Mouse (Mus musculus) lung, postnatal 0 days (tissue): ENCODE measurements around the gene Krtap4-1. TPM values are rescaled to one million over a fixed set of nuclear protein-coding genes. Genes with fewer than 3 reads are reported as not detected.
"Not testable (repeated sequence)": the region's sequence is repeated elsewhere in the genome, so short reads cannot be mapped to it uniquely, and the experiment has no call there.

Experiments used
- ATAC-seq: fragments of 200-750 bp; cut with Nextera tagmentation; 2 replicates; pipeline ENCODE4 v1.8.0; 2017; ENCODE audit warnings: moderate library complexity
- DNase-seq: peaks from one replicate; pipeline ENCODE4 v3.0.0-alpha.2; 2016; ENCODE audit warnings: low spot score
- H3K27ac ChIP-seq: fragments of 300-500 bp; sonication (generic); 2 replicates; pipeline ENCODE4 v1.5.1; 2014; ENCODE audit warnings: antibody characterized with exemption, mild to moderate bottlenecking, low read length, mixed read lengths
- H3K27me3 ChIP-seq: fragments of 300-500 bp; sonication (generic); replicated peaks from 2 replicates; pipeline ENCODE4 v1.6.1; 2014; ENCODE audit warnings: low read length, mixed read lengths; ENCODE audit not compliant: insufficient read depth
- H3K36me3 ChIP-seq: fragments of 300-500 bp; sonication (generic); 2 replicates; pipeline ENCODE4 v1.6.1; 2014; ENCODE audit warnings: low read length, mixed read lengths; ENCODE audit not compliant: insufficient read depth
- H3K4me1 ChIP-seq: fragments of 300-500 bp; sonication (generic); 2 replicates; pipeline ENCODE4 v1.6.1; 2014; ENCODE audit warnings: antibody characterized with exemption, low read depth, low read length, mixed read lengths; ENCODE audit not compliant: insufficient read depth
- H3K4me2 ChIP-seq: fragments of 300-500 bp; sonication (generic); replicated peaks from 2 replicates; pipeline ENCODE4 v1.6.1; 2014; ENCODE audit warnings: low read depth, mild to moderate bottlenecking, low read length, moderate library complexity, mixed read lengths
- H3K4me3 ChIP-seq: fragments of 300-500 bp; sonication (generic); 2 replicates; pipeline ENCODE4 v1.5.1; 2014; ENCODE audit warnings: low read depth, low read length
- H3K9ac ChIP-seq: fragments of 300-500 bp; sonication (generic); replicated peaks from 2 replicates; pipeline ENCODE4 v1.6.1; 2014; ENCODE audit warnings: low read depth, mild to moderate bottlenecking
- H3K9me3 ChIP-seq: fragments of 300-500 bp; sonication (generic); 2 replicates; pipeline ENCODE4 v1.6.1; 2016; ENCODE audit warnings: low read length, mixed read lengths
- CTCF ChIP-seq: IDR thresholded peaks from 2 replicates; pipeline ENCODE4 v1.5.1; 2016; ENCODE audit warnings: antibody characterized with exemption, mild to moderate bottlenecking
- EP300 ChIP-seq: IDR thresholded peaks from 2 replicates; pipeline ENCODE4 v1.6.1; 2016; ENCODE audit warnings: antibody characterized with exemption, mild to moderate bottlenecking, control low read depth
- WGBS: fragments of 180-500 bp; shearing (Covaris S2); extraction: QIAGEN DNeasy Blood & Tissue Kit; methylation state at CpG from one replicate; pipeline ENCODE4 v1.1.7; 2014; 5-methylcytosine and 5-hydroxymethylcytosine counted together
- polyA plus RNA-seq: library from polyadenylated mRNA; unstranded; fragments of >200 nt; fragmentation: Nextera tagmentation; extraction: Ambion mirVana; gene quantifications from 2 replicates; pipeline ENCODE4 v1.2.1, GENCODE M21; 2015

Gene Krtap4-1
- not detected in 2 replicates for polyA plus RNA-seq

DNA sequence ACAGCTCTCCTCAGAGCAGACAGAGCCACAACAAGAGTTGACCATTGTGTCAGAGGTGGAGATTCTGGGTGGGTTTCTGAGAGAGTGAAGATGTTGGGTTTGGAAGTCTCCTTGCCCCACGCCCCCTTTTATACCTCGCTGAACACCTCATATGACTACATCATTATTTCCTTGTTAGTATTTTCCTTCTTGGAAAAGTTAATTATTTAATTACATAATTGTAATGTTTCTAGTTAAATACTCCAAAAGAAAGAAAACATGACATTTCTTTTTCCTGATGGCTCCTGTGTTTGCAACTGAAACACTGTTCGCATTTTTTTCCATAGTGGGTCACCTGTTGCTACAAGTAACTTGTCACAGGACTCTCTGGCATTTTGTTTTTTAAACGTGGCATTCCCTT lies at the start of gene Krtap4-1:
Gene Krtap4-1 (minus strand): TSS at position 101 of the 400 bp plus-strand sequence.
- no peak within 1 kb of the TSS for H3K4me3 ChIP-seq
- WGBS = 76% methylated on average over 4 of the region's 4 CpGs
- H3K36me3 ChIP-seq = no peaks in the 10 kb centered on the region
- no peak for ATAC-seq
- no peaks in the 10 kb centered on the region for H3K27me3 ChIP-seq
- no peak within 1 kb of the TSS for H3K4me2 ChIP-seq
- no peak within 1 kb of the TSS for H3K27ac ChIP-seq
- TF ChIP-seq CTCF (no peak), EP300 (no peak)
- no peaks in the 10 kb centered on the region for H3K9me3 ChIP-seq
- H3K9ac ChIP-seq = no peak within 1 kb of the TSS
- H3K4me1 ChIP-seq = no peaks in the 10 kb centered on the region
- no peak for DNase-seq

DNA sequence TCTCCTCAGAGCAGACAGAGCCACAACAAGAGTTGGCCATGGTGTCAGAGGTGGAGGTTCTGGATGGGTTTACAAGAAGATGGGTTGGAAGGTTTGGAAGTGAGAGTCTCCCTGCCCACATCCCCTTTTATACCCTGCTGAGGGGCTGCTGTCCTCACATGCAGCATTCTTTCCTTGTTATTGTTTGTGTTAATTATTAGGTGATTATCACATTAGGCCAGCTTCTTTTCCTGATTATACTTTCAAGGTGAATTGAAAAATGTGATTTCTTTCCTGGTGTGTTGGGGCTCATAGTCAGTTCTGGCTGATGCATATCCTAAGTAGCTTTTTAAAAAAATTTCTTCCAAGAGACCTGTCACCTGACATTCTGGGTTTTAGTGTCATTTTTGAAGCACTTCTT lies 37.8 kb upstream of the Krtap4-1 start, which contains the start of gene Krtap4-6:
Gene Krtap4-6 (minus strand): TSS at position 101 of the 400 bp plus-strand sequence.
- TF ChIP-seq EP300 (no peak), CTCF (no peak)
- Histone ChIP-seq H3K4me2 (no peak within 1 kb of the TSS), H3K4me1 (no peaks in the 10 kb centered on the region), H3K27ac (no peak within 1 kb of the TSS), H3K27me3 (no peaks in the 10 kb centered on the region), H3K36me3 (no peaks in the 10 kb centered on the region), H3K9ac (no peak within 1 kb of the TSS), H3K9me3 (no peaks in the 10 kb centered on the region), H3K4me3 (no peak within 1 kb of the TSS)
- ATAC-seq = no peak
- DNase-seq = no peak

DNA sequence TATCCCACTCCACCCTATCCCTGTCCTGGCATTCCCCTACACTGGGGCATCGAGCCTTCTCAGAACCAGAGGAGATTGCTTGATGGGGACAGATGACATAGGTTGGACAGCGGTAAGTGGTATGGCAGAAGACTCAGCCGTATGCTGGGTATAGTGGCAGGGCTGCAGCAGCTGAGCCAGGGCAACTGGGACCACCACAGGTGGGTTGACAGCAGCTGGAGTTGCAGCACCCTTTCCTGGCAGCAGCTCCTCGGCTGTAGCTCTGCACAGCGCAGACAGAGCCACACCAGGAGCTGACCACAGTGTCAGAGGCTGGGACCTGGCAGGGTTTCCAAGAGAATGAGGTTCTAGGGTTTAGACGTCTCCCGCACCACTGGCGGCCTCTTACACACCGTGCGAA lies 34.8 kb upstream of the Krtap4-1 start:
- DNase-seq (no peak), ATAC-seq (no peak)
- H3K4me3 ChIP-seq = no peak overlapping the region
- 80% methylated on average over 10 of the region's 10 CpGs for WGBS
- no peak overlapping the region for H3K4me2 ChIP-seq
- no peaks in the 10 kb centered on the region for H3K36me3 ChIP-seq
- H3K9ac ChIP-seq = no peak overlapping the region
- no peak overlapping the region for H3K27ac ChIP-seq
- no peaks in the 10 kb centered on the region for H3K4me1 ChIP-seq
- H3K27me3 ChIP-seq = no peaks in the 10 kb centered on the region
- no peaks in the 10 kb centered on the region for H3K9me3 ChIP-seq
- TF ChIP-seq CTCF (no peak), EP300 (no peak)

DNA sequence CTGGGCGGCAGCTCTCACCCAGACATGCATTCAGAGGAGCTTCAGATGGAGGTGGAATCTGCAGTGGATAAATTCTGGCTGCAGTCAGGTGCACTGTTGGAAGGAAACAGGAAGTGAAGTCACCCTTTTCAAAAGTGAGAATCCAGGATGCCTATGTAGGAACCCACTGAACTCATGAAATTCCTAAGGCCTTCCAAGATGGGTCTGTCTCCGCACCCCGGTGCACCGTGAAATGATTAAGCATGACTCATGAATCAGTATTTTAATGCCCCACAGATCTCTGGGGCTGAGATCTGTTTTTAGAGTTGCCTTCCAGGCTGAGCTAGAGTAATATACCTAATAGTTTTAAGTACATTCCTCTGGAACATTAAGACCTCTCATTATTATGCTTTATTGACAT lies 31.2 kb upstream of the Krtap4-1 start:
- TF ChIP-seq CTCF (no peak), EP300 (no peak)
- H3K36me3 ChIP-seq = no peaks in the 10 kb centered on the region
- H3K27me3 ChIP-seq = no peaks in the 10 kb centered on the region
- no peak overlapping the region for H3K27ac ChIP-seq
- no peak for ATAC-seq
- H3K4me2 ChIP-seq = no peak overlapping the region
- 78% methylated on average over 4 of the region's 4 CpGs for WGBS
- no peaks in the 10 kb centered on the region for H3K4me1 ChIP-seq
- no peak overlapping the region for H3K9ac ChIP-seq
- H3K9me3 ChIP-seq = no peaks in the 10 kb centered on the region
- DNase-seq = no peak
- H3K4me3 ChIP-seq = no peak overlapping the region

DNA sequence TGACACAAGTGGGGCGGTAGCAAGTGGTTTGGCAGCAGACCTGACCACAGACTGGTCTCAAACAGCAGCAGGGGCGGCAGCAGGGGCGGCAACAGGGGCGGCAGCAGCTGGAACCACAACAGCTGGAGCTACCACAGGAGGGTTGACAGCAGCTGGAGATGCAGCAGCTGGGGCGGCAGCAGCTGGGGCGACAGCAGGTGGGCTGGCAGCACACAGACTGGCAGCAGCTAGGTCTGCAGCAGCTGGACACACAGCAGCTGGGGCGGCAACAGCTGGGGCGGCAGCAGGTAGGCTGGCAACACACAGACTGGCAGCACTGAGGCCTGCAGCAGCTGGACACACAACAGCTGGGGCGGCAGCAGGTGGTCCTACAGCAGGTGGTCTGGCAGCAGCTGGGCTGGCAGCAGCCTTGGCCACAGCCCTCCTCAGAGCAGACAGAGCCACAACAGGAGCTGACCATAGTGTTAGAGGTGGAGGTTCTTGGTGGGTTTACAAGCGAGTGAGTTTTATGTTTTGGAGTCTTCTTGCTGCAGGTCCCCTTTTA lies 30.5 kb upstream of the Krtap4-1 start, which contains the start of gene Gm11563:
Gene Gm11563 (minus strand): TSS at position 494 of the 544 bp plus-strand sequence.
- H3K36me3 ChIP-seq, H3K9ac ChIP-seq, H3K9me3 ChIP-seq, H3K27me3 ChIP-seq, ATAC-seq, H3K4me3 ChIP-seq, H3K27ac ChIP-seq, H3K4me1 ChIP-seq, H3K4me2 ChIP-seq, DNase-seq: not testable (repeated sequence)
- 73% methylated on average over 9 of the region's 10 CpGs for WGBS

DNA sequence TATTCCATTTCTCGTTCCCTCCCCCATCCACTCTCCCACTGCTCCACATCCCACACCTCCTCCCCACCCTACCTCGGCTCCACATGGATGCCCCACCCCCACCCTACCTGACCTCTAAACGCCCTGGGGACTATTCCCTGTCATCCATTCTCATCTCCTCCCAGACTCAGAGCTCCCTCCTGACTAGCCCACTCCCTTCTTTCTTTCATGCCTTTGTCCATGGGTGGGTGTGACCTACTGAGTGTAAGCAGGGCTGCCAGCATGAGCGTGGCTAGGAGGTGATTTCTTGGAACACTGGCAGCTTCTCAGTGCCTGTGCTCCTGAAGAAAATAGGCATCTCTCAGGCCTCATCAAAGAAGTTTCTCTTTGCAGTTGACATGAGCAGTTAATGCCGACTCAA lies 29.0 kb upstream of the Krtap4-1 start:
- Histone ChIP-seq H3K4me1 (no peaks in the 10 kb centered on the region), H3K9ac (no peak overlapping the region), H3K9me3 (no peaks in the 10 kb centered on the region), H3K4me3 (no peak overlapping the region), H3K36me3 (no peaks in the 10 kb centered on the region), H3K4me2 (no peak overlapping the region), H3K27ac (no peak overlapping the region), H3K27me3 (no peaks in the 10 kb centered on the region)
- 46% methylated on average over 5 of the region's 5 CpGs for whole genome bisulfite sequencing
- ATAC-seq = no peak
- DNase-seq = no peak
- TF ChIP-seq EP300 = no peak
- TF ChIP-seq CTCF = no peak

DNA sequence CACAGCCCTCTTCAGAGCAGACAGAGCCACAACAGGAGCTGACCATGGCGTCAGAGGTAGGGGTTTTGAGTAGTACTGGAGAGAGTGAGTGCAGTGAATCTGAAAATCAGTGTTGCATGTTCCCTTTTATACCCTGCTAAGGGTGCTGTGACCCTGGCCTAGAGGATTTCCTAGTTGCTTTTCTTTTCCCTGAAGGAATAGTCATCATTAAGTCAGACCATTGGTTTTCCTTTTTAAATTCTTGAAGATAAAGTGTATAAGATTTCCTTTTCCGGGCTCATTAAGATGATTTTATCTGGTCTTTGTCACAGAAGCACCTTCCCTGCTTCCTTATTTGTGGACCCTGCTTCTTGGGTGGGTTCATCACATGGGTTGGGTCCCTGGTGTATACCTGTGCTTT lies 22.1 kb upstream of the Krtap4-1 start, which contains the start of gene Gm11555:
Gene Gm11555 (minus strand): TSS at position 101 of the 400 bp plus-strand sequence.
- Histone ChIP-seq H3K4me3 (no peak within 1 kb of the TSS), H3K9me3 (no peaks in the 10 kb centered on the region), H3K4me1 (no peaks in the 10 kb centered on the region), H3K9ac (no peak within 1 kb of the TSS), H3K4me2 (no peak within 1 kb of the TSS), H3K36me3 (no peaks in the 10 kb centered on the region), H3K27me3 (no peaks in the 10 kb centered on the region), H3K27ac (no peak within 1 kb of the TSS)
- TF ChIP-seq CTCF (no peak), EP300 (no peak)
- 83% methylated on average over 2 of the region's 2 CpGs for WGBS
- DNase-seq (no peak), ATAC-seq (no peak)
